Mouse (Mus musculus): ENCODE measurements at regions not wholly inside any gene's neighbourhood (a gene's known extent, or its start where the extent isn't known, plus 50 kb on each side); places are given as distances from the start of the nearest gene placed in this dataset.

DNA sequence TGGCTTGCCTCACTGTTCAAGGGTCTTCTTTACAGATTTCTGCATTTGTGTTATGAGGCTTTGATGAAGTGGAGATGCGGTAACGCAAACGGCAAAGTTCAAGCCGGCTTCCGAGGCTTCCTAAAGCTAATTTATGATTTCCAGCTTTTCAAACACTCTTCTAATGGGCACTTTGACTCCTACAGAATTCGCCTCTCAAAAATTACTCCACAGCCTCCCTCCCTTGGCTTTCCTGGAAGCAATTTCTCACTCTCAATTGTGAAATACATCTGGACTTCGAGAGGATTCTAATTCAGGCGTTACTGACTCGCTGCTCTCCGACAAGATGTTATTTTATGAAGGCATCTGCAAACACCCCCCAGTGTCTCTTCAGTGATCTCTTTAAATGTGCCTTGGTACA lies 157.2 kb downstream of the Drd1 start:
- H3K27ac ChIP-seq = no peak overlapping the region
- WGBS = 51% methylated on average over 10 of the region's 10 CpGs
- H3K9me3 ChIP-seq = peaks cover 4% of the 10 kb centered on the region; the same call in 1 of the 2 replicates
- no peak for ATAC-seq (ENCODE audit: low FRiP score)
- no peaks in the 10 kb centered on the region for H3K36me3 ChIP-seq
- no peaks in the 10 kb centered on the region for H3K27me3 ChIP-seq
- no peak overlapping the region for H3K9ac ChIP-seq
- no peak overlapping the region for H3K4me2 ChIP-seq
- peaks cover 14% of the 10 kb centered on the region for H3K4me1 ChIP-seq (replicated peaks)
- no peak overlapping the region for H3K4me3 ChIP-seq

DNA sequence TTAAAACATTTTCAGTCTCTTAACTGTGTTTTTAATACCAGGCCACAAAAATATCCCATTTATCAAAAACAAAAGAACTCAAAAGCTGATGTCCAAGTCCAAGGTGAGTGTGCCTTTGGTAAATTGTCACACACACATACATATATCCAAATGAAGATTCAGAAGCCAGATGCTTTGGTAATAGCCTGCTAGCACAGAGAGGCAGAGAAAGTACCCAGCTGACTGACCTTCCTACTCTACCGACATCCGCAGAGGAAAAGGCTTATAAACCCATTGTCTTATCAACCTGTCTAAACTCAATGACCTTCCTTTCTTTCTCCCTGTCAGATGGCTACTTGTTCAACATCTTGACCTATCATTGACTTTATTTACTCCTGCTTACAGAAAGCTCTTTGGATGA lies 158.3 kb downstream of the Drd1 start:
- peaks cover 4% of the 10 kb centered on the region; the same call in 1 of the 2 replicates for H3K9me3 ChIP-seq
- H3K36me3 ChIP-seq = no peaks in the 10 kb centered on the region
- H3K4me2 ChIP-seq = no peak overlapping the region
- 97% methylated on average over 2 of the region's 2 CpGs for WGBS
- ATAC-seq (ENCODE audit: low FRiP score) = no peak
- H3K27ac ChIP-seq = no peak overlapping the region
- no peak overlapping the region for H3K9ac ChIP-seq
- H3K27me3 ChIP-seq = no peaks in the 10 kb centered on the region
- H3K4me1 ChIP-seq (replicated peaks) = 0 out of 2 replicates have a peak, but pooled peaks cover 13% of the 10 kb centered on the region
- no peak overlapping the region for H3K4me3 ChIP-seq

DNA sequence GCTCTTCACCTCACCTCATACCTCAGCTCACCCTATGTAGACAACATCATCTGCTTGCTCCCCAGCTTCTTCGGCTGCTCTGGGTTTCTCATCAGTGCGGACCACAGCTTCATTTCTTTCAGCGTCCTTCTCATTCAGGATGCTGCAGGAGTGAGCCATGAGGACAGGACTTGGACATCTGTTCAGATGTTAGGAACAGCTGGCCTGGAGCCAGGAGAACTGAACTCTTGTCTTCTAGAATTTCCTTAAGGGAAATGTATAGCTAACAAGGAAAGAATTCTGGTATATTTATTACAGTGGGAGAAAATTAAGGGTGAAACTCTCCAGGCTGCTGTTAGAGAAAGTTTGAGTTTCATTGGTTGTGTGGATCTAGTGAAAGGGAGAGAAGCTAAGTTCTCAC lies 167.1 kb downstream of the Drd1 start:
- WGBS = 96% methylated on average over 3 of the region's 3 CpGs
- H3K9ac ChIP-seq = no peak overlapping the region
- H3K9me3 ChIP-seq = no peaks in the 10 kb centered on the region
- H3K4me2 ChIP-seq = no peak overlapping the region
- H3K4me1 ChIP-seq (replicated peaks) = no peaks in the 10 kb centered on the region
- no peaks in the 10 kb centered on the region for H3K36me3 ChIP-seq
- H3K27me3 ChIP-seq = no peaks in the 10 kb centered on the region
- H3K4me3 ChIP-seq = no peak overlapping the region
- no peak for ATAC-seq (ENCODE audit: low FRiP score)
- no peak overlapping the region for H3K27ac ChIP-seq

DNA sequence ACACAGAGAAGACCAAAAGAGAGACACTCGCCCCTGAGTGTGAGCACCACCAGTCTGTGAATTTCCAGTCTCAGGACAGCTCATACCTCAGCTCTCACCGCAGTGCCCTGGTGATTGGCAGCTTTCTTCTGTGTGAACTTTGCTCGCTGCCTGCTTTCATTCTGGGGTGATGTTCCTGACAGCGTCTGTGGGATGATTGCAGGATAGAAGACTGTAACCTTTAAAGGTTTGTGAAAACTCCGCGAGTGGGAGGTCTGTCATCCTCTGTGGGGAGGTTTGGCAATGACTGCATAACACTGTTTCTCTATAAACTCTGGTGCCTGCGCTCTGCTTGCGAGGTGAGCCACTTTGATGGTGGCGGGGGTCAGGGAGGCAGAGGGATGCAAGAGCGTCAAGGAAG lies 169.7 kb downstream of the Drd1 start:
- no peak overlapping the region for H3K27ac ChIP-seq
- peaks cover 3% of the 10 kb centered on the region for H3K4me1 ChIP-seq (replicated peaks)
- no peaks in the 10 kb centered on the region for H3K36me3 ChIP-seq
- ATAC-seq (ENCODE audit: low FRiP score) = no peak
- no peak overlapping the region for H3K4me2 ChIP-seq
- WGBS = 86% methylated on average over 10 of the region's 10 CpGs
- H3K27me3 ChIP-seq = no peaks in the 10 kb centered on the region
- H3K4me3 ChIP-seq = no peak overlapping the region
- no peak overlapping the region for H3K9ac ChIP-seq
- no peaks in the 10 kb centered on the region for H3K9me3 ChIP-seq

DNA sequence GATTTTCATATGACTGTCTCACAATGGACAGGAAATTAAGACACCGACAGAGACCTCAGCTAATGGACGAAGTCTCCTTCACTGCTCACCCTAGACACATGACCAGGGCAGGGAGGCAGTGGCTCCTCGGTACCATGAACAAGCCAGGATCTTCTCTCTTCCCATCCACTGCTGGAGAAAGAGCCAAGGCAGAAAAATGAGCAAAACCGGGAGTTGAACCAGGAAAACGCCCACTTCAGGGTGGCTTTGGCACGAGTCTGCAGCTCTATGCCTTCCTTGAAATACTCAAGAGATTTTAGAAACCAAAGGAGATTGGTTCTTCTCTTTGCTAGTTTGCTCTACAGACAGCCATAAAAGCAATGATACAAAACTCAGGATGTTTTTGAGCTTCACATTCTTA lies 172.3 kb downstream of the Drd1 start:
- peaks cover 12% of the 10 kb centered on the region for H3K4me1 ChIP-seq (replicated peaks)
- no peak overlapping the region for H3K4me2 ChIP-seq
- 81% methylated on average over 6 of the region's 6 CpGs for WGBS
- no peaks in the 10 kb centered on the region for H3K36me3 ChIP-seq
- 0 out of 2 replicates have a peak, but pooled peaks cover 6% of the 10 kb centered on the region for H3K9me3 ChIP-seq
- H3K4me3 ChIP-seq = no peak overlapping the region
- H3K9ac ChIP-seq = no peak overlapping the region
- ATAC-seq (ENCODE audit: low FRiP score) = no peak
- no peak overlapping the region for H3K27ac ChIP-seq
- no peaks in the 10 kb centered on the region for H3K27me3 ChIP-seq

DNA sequence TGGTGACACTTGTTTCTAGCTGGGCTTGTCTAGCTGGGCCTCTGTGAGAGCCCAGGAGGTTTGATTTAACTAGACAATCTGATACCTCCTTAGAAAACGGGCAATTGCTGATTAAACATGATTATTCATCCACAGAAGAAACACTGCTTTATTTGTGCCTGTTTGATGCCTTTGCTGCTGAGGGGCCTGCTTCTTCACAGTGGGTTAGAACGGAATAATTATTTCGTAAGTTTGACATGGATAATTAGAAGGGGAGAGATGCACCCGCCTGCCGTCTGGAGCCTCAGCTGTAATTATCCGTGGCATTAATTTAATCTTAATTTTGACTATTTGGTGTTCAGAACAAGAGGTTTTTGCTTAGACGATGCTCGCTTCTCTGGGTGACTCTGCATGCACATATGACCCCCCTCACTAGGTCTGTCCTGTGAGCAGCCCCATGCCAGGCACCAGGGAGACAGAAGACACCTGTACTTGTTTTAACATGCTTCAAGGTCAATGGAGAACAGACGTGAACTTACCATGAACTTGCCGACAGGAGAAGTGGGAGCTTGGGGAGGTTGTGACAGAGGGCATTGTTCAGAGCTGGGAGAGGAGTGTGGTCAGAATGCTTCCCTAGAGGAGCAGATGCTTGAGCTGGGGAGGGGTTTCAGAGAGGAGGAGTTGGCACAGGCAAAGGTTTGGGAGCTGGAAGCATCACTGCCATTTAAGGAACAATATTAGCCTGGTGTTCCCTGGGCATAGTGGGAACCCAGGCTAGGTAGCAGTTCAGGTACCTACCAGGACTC lies 174.8 kb downstream of the Drd1 start:
- H3K9ac ChIP-seq = no peak overlapping the region
- 0 out of 2 replicates have a peak, but pooled peaks cover 6% of the 10 kb centered on the region for H3K9me3 ChIP-seq
- H3K36me3 ChIP-seq = no peaks in the 10 kb centered on the region
- no peaks in the 10 kb centered on the region for H3K27me3 ChIP-seq
- H3K4me1 ChIP-seq (replicated peaks) = peaks cover 12% of the 10 kb centered on the region
- ATAC-seq (ENCODE audit: low FRiP score) = no peak; the same call in 1 of the 2 replicates
- H3K4me3 ChIP-seq = no peak overlapping the region
- H3K27ac ChIP-seq = no peak overlapping the region
- no peak overlapping the region for H3K4me2 ChIP-seq
- WGBS = 48% methylated on average over 10 of the region's 10 CpGs

DNA sequence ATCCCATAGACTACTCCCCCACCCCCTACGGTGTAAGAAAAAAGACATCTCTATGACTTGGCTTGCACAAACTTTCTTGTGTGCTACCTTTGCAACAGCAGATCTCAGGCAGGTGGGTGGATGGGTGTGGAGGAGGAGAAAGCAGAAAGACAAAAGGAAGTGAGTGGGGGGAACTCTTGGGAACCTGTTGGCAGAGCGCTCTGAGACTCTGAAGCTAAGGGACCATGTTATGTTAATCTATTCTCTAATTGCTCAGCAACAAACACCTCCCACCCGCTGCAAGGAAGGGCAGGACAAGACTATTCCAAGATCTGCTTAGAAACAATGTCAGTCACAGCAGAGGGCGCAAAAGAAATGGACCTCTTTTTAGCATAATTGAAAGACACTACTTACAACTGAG lies 180.0 kb downstream of the Drd1 start:
- Histone ChIP-seq H3K27me3 (no peaks in the 10 kb centered on the region), H3K9ac (no peak overlapping the region), H3K36me3 (no peaks in the 10 kb centered on the region), H3K4me3 (no peak overlapping the region), H3K4me1 (replicated peaks) (peaks cover 6% of the 10 kb centered on the region), H3K9me3 (peaks cover 10% of the 10 kb centered on the region; the same call in 1 of the 2 replicates), H3K4me2 (no peak overlapping the region), H3K27ac (no peak overlapping the region)
- no peak for ATAC-seq (ENCODE audit: low FRiP score)
- WGBS = 60% methylated on average over 4 of the region's 4 CpGs

DNA sequence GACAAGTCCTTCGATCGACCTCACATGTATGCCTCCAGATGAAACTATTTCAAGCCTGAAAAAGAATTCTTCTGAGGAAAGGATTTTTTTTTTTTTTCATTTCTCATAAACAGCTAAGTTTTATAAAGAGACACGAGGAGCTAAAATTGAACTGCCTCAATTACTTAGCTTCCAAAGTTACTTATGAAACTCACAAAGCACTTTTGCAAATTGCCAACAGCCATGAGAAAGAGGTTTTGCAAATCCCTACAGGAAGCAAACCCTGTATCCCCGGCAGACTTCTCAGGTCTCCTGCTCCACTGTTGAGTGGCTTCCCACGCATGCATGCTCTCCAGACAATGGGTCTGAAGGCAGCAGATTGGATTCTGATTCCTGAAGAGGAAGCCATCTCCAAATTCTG lies 190.2 kb downstream of the Drd1 start:
- peaks cover 4% of the 10 kb centered on the region for H3K4me1 ChIP-seq (replicated peaks)
- H3K27ac ChIP-seq = no peak overlapping the region
- H3K4me2 ChIP-seq = no peak overlapping the region
- no peaks in the 10 kb centered on the region for H3K36me3 ChIP-seq
- H3K27me3 ChIP-seq = no peaks in the 10 kb centered on the region
- no peak for ATAC-seq (ENCODE audit: low FRiP score)
- H3K9me3 ChIP-seq = no peaks in the 10 kb centered on the region
- H3K4me3 ChIP-seq = no peak overlapping the region
- no peak overlapping the region for H3K9ac ChIP-seq
- 88% methylated on average over 5 of the region's 5 CpGs for WGBS

DNA sequence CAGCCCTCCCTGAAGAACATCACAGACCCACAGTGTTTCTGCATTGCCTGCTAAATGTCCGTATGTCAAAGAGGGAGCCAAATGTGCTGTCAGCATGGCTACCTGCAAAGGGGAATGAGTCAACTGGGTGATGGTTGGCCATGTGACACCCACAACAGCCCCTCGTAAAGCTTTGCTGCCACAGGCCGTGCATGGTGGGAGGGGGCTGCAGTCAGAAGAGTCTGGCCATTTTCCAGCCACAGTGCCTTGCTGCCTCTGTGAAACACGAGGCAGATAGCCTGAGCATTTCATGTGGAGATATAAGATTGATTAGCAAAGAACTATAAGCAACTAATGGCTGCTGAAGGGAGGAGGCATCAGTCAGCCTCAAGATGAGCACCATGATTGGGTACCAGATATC lies 193.2 kb downstream of the Drd1 start:
- Histone ChIP-seq H3K4me3 (no peak overlapping the region), H3K4me2 (no peak overlapping the region), H3K27ac (no peak overlapping the region), H3K9me3 (no peaks in the 10 kb centered on the region), H3K4me1 (replicated peaks) (peaks cover 4% of the 10 kb centered on the region), H3K36me3 (no peaks in the 10 kb centered on the region), H3K27me3 (no peaks in the 10 kb centered on the region), H3K9ac (no peak overlapping the region)
- WGBS = 58% methylated on average over 4 of the region's 4 CpGs
- no peak for ATAC-seq (ENCODE audit: low FRiP score)

DNA sequence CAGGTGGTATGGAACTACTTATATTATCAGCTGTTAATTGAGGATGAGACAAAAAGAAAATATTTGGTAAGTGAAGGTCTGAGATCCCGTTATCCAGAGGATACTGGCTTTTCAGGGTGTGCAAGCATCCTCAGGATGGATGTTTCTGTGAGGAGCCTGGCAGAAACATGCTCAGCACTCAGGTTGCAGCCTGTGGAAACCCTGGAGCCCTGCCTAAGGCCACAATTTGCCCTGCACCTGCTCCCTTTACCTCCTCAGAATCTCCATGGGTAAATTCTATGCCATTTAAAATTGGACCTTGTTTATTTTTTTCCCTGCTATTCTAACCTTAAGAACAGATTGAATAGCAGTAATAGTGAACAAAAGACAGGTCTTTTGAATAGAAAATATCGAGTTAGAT lies 201.3 kb downstream of the Drd1 start:
- H3K36me3 ChIP-seq = no peaks in the 10 kb centered on the region
- no peaks in the 10 kb centered on the region for H3K9me3 ChIP-seq
- 71% methylated on average over 2 of the region's 2 CpGs for WGBS
- H3K4me3 ChIP-seq = no peak overlapping the region
- H3K9ac ChIP-seq = no peak overlapping the region
- H3K27ac ChIP-seq = no peak overlapping the region
- H3K4me1 ChIP-seq (replicated peaks) = no peaks in the 10 kb centered on the region
- no peak for ATAC-seq (ENCODE audit: low FRiP score)
- no peaks in the 10 kb centered on the region for H3K27me3 ChIP-seq
- H3K4me2 ChIP-seq = no peak overlapping the region

DNA sequence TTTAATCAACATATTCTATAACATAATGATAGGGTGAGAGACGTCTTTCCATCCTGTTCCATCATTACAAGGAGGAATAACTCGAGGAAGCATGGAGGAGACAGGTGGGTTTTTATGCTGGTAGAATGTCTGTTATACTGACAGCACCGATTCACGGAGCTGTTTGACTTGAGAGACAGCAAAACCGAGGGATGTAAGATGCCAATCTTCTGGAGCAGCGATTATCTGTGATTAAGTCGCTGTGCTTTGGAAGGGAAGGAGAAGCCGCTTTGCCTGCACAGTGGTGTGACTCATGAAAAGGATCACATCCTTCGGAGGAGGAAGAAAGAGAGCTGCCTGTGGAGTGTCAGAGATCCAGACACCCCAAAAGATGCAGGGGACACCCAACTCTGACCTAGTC lies 205.4 kb downstream of the Drd1 start:
- Histone ChIP-seq H3K4me1 (replicated peaks) (no peaks in the 10 kb centered on the region), H3K4me2 (no peak overlapping the region), H3K9ac (no peak overlapping the region), H3K27me3 (no peaks in the 10 kb centered on the region), H3K9me3 (no peaks in the 10 kb centered on the region), H3K27ac (no peak overlapping the region), H3K36me3 (no peaks in the 10 kb centered on the region), H3K4me3 (no peak overlapping the region)
- WGBS = 84% methylated on average over 9 of the region's 9 CpGs
- ATAC-seq (ENCODE audit: low FRiP score) = no peak

DNA sequence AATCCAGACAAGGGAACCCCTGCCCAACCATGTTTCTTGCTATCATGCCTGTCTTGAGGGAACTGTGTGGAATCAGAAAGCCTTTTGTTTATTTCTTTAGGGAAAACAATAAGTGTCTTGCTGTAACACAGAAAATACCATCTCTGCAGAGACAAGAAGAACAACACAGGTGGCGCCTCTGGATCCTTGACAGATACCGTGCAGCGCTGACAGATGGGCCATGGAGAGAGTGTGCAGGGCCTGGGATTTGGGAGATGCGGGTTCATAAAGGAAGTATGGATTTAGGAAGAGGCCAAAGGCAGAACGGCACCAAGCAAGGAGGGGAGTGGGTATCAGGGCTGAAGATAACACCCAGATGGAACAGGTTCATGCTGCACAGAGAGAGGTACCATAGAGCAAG lies 209.3 kb downstream of the Drd1 start:
- Histone ChIP-seq H3K9me3 (no peaks in the 10 kb centered on the region), H3K4me2 (no peak overlapping the region), H3K27me3 (no peaks in the 10 kb centered on the region), H3K9ac (no peak overlapping the region), H3K27ac (no peak overlapping the region), H3K4me3 (no peak overlapping the region), H3K36me3 (no peaks in the 10 kb centered on the region), H3K4me1 (replicated peaks) (no peaks in the 10 kb centered on the region)
- ATAC-seq (ENCODE audit: low FRiP score) = no peak
- 80% methylated on average over 5 of the region's 5 CpGs for WGBS

DNA sequence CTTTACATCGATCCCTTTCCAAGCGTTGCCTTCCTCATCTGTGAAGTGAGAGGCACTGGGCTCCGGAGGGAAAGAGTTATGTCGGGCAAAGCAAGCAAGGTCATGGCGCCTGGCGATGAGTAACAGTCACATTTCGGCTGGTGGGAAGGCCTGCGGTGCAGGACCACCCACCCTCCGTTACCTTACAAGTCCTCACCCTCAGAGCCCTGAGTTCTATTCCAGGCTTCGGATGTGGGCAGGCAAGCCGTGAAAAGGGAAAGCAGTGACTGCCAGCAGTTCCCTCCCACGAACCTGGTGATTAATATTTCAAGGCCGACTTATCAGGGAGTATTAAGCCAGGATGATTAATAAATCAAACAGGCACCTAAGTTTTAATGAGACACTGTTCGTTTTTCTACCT lies 209.7 kb downstream of the Drd1 start:
- Histone ChIP-seq H3K27ac (no peak overlapping the region), H3K4me1 (replicated peaks) (no peaks in the 10 kb centered on the region), H3K4me3 (no peak overlapping the region), H3K36me3 (no peaks in the 10 kb centered on the region), H3K4me2 (no peak overlapping the region), H3K9me3 (no peaks in the 10 kb centered on the region), H3K9ac (no peak overlapping the region), H3K27me3 (no peaks in the 10 kb centered on the region)
- no peak for ATAC-seq (ENCODE audit: low FRiP score)
- 89% methylated on average over 14 of the region's 14 CpGs for WGBS
